ENCODE assay signal across 8 mouse cellular contexts in genomic region chrX:113185230-113185985, GRCm38 (mm10). TPM values are rescaled to one million over a fixed set of nuclear protein-coding genes. Genes with fewer than 3 reads are reported as not detected.
DNase-seq lines count a peak whose midpoint lies in the region; ATAC-seq lines count a peak whose summit lies in the region.

TSS of gene Chm (minus strand) at chrX:113185517.

- H3K27me3 ChIP-seq in megakaryocyte, embryonic 14.5 days (replicated peaks): no peaks in the 10 kb centered on the region

- intact Hi-C loops in gastrocnemius, postnatal 14 days (cut with DNase I; ENCODE audit: low total_unique reads): no loop called here

- H3K9me3 ChIP-seq in megakaryocyte, embryonic 14.5 days: no peaks in the 10 kb centered on the region

- no peaks in the 10 kb centered on the region for H3K36me3 ChIP-seq in megakaryocyte, embryonic 14.5 days (replicated peaks; ENCODE audit: low read length)

- peak; percentile 51 for DNase-seq in gastrocnemius, adult 18-20 months (ENCODE audit: low spot score)
- DNase-seq in gastrocnemius, postnatal 14 days: no peak
- peak; percentile 85 for DNase-seq in embryo, embryonic 10 days (ENCODE audit: low spot score)
- DNase-seq in gastrocnemius, postnatal 10 days: peak; percentile 13
- peak; percentile 28 to 65 for DNase-seq in left cerebral cortex, adult 9 months (ENCODE audit: low spot score in 2 of 2)
- peak; percentile 51 to 62 for DNase-seq in right cerebral cortex, adult 2 months (ENCODE audit: low spot score in 2 of 2)

- peak within 1 kb of the TSS; percentile 95 for H3K4me3 ChIP-seq in megakaryocyte, embryonic 14.5 days (replicated peaks)

- ATAC-seq in inflammation-experienced regulatory T-cells, adult 6 months: peak; percentile 95

- peaks cover 7% of the 10 kb centered on the region; the same call in 1 of the 2 replicates for H3K4me1 ChIP-seq in megakaryocyte, embryonic 14.5 days

RNA-seq across cellular contexts. Expression of gene Chm, which starts in this region (rescaled TPM):
- total RNA-seq in gastrocnemius, adult 18-20 months (2021): 10 to 100 TPM; 14.2 to 17.9 TPM
- total RNA-seq in gastrocnemius, postnatal 14 days (2021): 1 to 10 TPM; 8.8 to 9.2 TPM
- total RNA-seq in gastrocnemius, postnatal 10 days (2021): 10 to 100 TPM; 10.0 to 10.1 TPM
- polyA plus RNA-seq in inflammation-experienced regulatory T-cells, adult 6 months (2017; shearing (Covaris generic)): 10 to 100 TPM; 27.2 to 36.6 (median 27.8) TPM
- 0.53 TPM in 1 of 2 replicates, not detected in the other for polyA plus RNA-seq in megakaryocyte, embryonic 14.5 days (2012; ENCODE audit: insufficient read depth, low replicate concordance)

Comparison
In these comparisons a context has a peak if more than half of its experiments do, and no peak if none do; other contexts are left out.
1. RNA of gene Chm (polyA plus RNA-seq): 27.2 to 36.6 TPM in inflammation-experienced regulatory T-cells, adult 6 months; 0.53 TPM in megakaryocyte, embryonic 14.5 days; every median in the first group is over 10 times any median in the second.